Mouse (Mus musculus) lung, adult 2 months (tissue): Measurements from ENCODE around the gene Apbb2.

Source experiments
- CTCF ChIP-seq: fragments of 200-500 bp; IDR thresholded peaks from 2 replicates; pipeline ENCODE4 v1.5.1; 2011; ENCODE audit warnings: mild to moderate bottlenecking, low read length, control low read depth; ENCODE audit not compliant: insufficient read depth
- POLR2A ChIP-seq: fragments of 200-500 bp; IDR thresholded peaks from 2 replicates; pipeline ENCODE4 v1.6.1; 2011; ENCODE audit warnings: low read depth, mild to moderate bottlenecking, control low read depth, low read length, borderline replicate concordance; ENCODE audit errors: extremely low read depth

GRCm38 (mm10) chr5:66346756-66347155, 271.8 kb downstream of the Apbb2 start:
- TF ChIP-seq CTCF: no peak
- TF ChIP-seq POLR2A: no peak
